Mouse (Mus musculus) ES-Bruce4 (cell line): ENCODE measurements at regions not wholly inside any gene's neighbourhood (a gene's known extent, or its start where the extent isn't known, plus 50 kb on each side); places are given as distances from the start of the nearest gene placed in this dataset.

Experiments used
- EP300 ChIP-seq: IDR thresholded peaks from 2 replicates; pipeline ENCODE4 v1.6.1; 2011; ENCODE audit warnings: low read depth, low read length; ENCODE audit not compliant: insufficient read depth
- POLR2A ChIP-seq: IDR thresholded peaks from one replicate; pipeline ENCODE4 v1.8.1; 2011; ENCODE audit warnings: low read length; ENCODE audit not compliant: insufficient read depth

GRCm38 (mm10) chr14:71967646-71968045, 524.0 kb downstream of the Gm9195 start:
- TF ChIP-seq EP300 (no peak), POLR2A (no peak)
